Mouse (Mus musculus) midbrain, embryonic 16.5 days (tissue): Measurements from ENCODE around the gene B3gnt3. TPM values are rescaled to one million over a fixed set of nuclear protein-coding genes. Genes with fewer than 3 reads are reported as not detected.

Experiments
- ATAC-seq: fragments of 200-750 bp; cut with Nextera tagmentation; 2 replicates; pipeline ENCODE4 v1.8.0; 2017; ENCODE audit warnings: moderate TSS enrichment
- H3K27ac ChIP-seq: fragments of 300-500 bp; sonication (generic); 2 replicates; pipeline ENCODE4 v1.5.1; 2014; ENCODE audit warnings: mild to moderate bottlenecking, low read length, mixed read lengths
- H3K27me3 ChIP-seq: fragments of 300-500 bp; sonication (generic); 2 replicates; pipeline ENCODE4 v1.6.1; 2014; ENCODE audit warnings: low read depth, low read length, mixed read lengths; ENCODE audit not compliant: control insufficient read depth, insufficient read depth
- H3K36me3 ChIP-seq: fragments of 300-500 bp; sonication (generic); 2 replicates; pipeline ENCODE4 v1.6.1; 2014; ENCODE audit warnings: mild to moderate bottlenecking, low read length, moderate library complexity, mixed read lengths; ENCODE audit not compliant: control insufficient read depth, insufficient read depth
- H3K4me1 ChIP-seq: fragments of 300-500 bp; sonication (generic); 2 replicates; pipeline ENCODE4 v1.6.1; 2014; ENCODE audit warnings: mild to moderate bottlenecking, low read length, mixed read lengths; ENCODE audit not compliant: control insufficient read depth, insufficient read depth
- H3K4me2 ChIP-seq: fragments of 300-500 bp; sonication (generic); 2 replicates; pipeline ENCODE4 v1.6.1; 2014; ENCODE audit warnings: mild to moderate bottlenecking, low read length, mixed read lengths
- H3K4me3 ChIP-seq: fragments of 300-500 bp; sonication (generic); 2 replicates; pipeline ENCODE4 v1.5.1; 2014; ENCODE audit warnings: low read depth, mild to moderate bottlenecking, low read length, moderate library complexity, mixed read lengths
- H3K9ac ChIP-seq: fragments of 300-500 bp; sonication (generic); 2 replicates; pipeline ENCODE4 v1.6.1; 2014; ENCODE audit warnings: low read depth, low read length, mixed read lengths
- H3K9me3 ChIP-seq: fragments of 300-500 bp; sonication (generic); replicated peaks from 2 replicates; pipeline ENCODE4 v1.6.1; 2014; ENCODE audit warnings: mild to moderate bottlenecking, low read length, mixed read lengths; ENCODE audit not compliant: control insufficient read depth, poor library complexity, severe bottlenecking
- WGBS: fragments of 180-500 bp; shearing (Covaris S2); extraction: QIAGEN DNeasy Blood & Tissue Kit; methylation state at CpG from one replicate; pipeline ENCODE4 v1.1.7; 2014; 5-methylcytosine and 5-hydroxymethylcytosine counted together
- polyA plus RNA-seq: library from polyadenylated mRNA; unstranded; fragments of >200 nt; fragmentation: Nextera tagmentation; extraction: Ambion mirVana; gene quantifications from 2 replicates; pipeline ENCODE4 v1.2.1, GENCODE M21; 2015

The B3gnt3 gene
- polyA plus RNA-seq, 1 experiment from 2014 or later = 0.20 TPM

- H3K9me3 ChIP-seq = no peaks in the 10 kb centered on the region
- no peak overlapping the region for H3K9ac ChIP-seq
- no peak overlapping the region for H3K27ac ChIP-seq
- no peak overlapping the region for H3K4me2 ChIP-seq
- H3K36me3 ChIP-seq = no peaks in the 10 kb centered on the region
- ATAC-seq = no peak
- no peak overlapping the region for H3K4me3 ChIP-seq
- WGBS = 49% methylated on average over 3 of the region's 3 CpGs
- H3K4me1 ChIP-seq = peaks cover 6% of the 10 kb centered on the region; the same call in 1 of the 2 replicates
- no peaks in the 10 kb centered on the region for H3K27me3 ChIP-seq
Measured at GRCm38 (mm10) chr8:71731652-71732230, 30.2 kb upstream of the B3gnt3 start.

- Histone ChIP-seq H3K27ac (peak overlapping the region; percentile 83), H3K4me2 (peak overlapping the region; percentile 85), H3K4me1 (peaks cover 15% of the 10 kb centered on the region), H3K36me3 (no peaks in the 10 kb centered on the region), H3K9me3 (no peaks in the 10 kb centered on the region), H3K27me3 (no peaks in the 10 kb centered on the region), H3K4me3 (peak overlapping the region; percentile 43), H3K9ac (peak overlapping the region; percentile 67)
- WGBS = 2% methylated on average over 15 of the region's 16 CpGs
- peak; percentile 34 for ATAC-seq
Measured at GRCm38 (mm10) chr8:71728826-71729620, 27.4 kb upstream of the B3gnt3 start.

- WGBS = 5% methylated on average over 21 of the region's 21 CpGs
Measured at GRCm38 (mm10) chr8:71728240-71728785, 26.7 kb upstream of the B3gnt3 start.

GRCm38 (mm10) chr8:71725122-71725924 lies 23.7 kb upstream of the B3gnt3 start, which contains the start of gene Fcho1:
Gene Fcho1 (minus strand): TSS chr8:71725716.
- 0% methylated on average over 50 of the region's 54 CpGs for WGBS
- H3K4me3 ChIP-seq = peak within 1 kb of the TSS; percentile 88
- H3K4me1 ChIP-seq = peaks cover 39% of the 10 kb centered on the region
- no peaks in the 10 kb centered on the region for H3K27me3 ChIP-seq
- H3K4me2 ChIP-seq = peak within 1 kb of the TSS; percentile 67
- H3K9ac ChIP-seq = peak within 1 kb of the TSS; percentile 99
- no peaks in the 10 kb centered on the region for H3K9me3 ChIP-seq
- peak; percentile 80 for ATAC-seq
- H3K27ac ChIP-seq = peak within 1 kb of the TSS; percentile 83
- H3K36me3 ChIP-seq = no peaks in the 10 kb centered on the region

More at GRCm38 (mm10) chr8:71728240-71728785, 26.7 kb upstream of the B3gnt3 start:
- Histone ChIP-seq H3K27me3 (no peaks in the 10 kb centered on the region), H3K9me3 (no peaks in the 10 kb centered on the region), H3K9ac (peak overlapping the region; percentile 67), H3K4me1 (peaks cover 18% of the 10 kb centered on the region), H3K4me2 (peak overlapping the region; percentile 85), H3K27ac (peak overlapping the region; percentile 83), H3K36me3 (no peaks in the 10 kb centered on the region), H3K4me3 (peak overlapping the region; percentile 43)
- peak; percentile 56 for ATAC-seq

GRCm38 (mm10) chr8:71724389-71724788 lies 22.8 kb upstream of the B3gnt3 start:
- H3K9ac ChIP-seq = peak overlapping the region; percentile 99; the same call in 1 of the 2 replicates
- peaks cover 48% of the 10 kb centered on the region for H3K4me1 ChIP-seq
- H3K27ac ChIP-seq = no peak overlapping the region
- 73% methylated on average over 4 of the region's 4 CpGs for WGBS
- no peaks in the 10 kb centered on the region for H3K36me3 ChIP-seq
- no peaks in the 10 kb centered on the region for H3K9me3 ChIP-seq
- peak overlapping the region; percentile 88 for H3K4me3 ChIP-seq
- no peak for ATAC-seq
- no peaks in the 10 kb centered on the region for H3K27me3 ChIP-seq
- H3K4me2 ChIP-seq = peak overlapping the region; percentile 67

GRCm38 (mm10) chr8:71723047-71723551 lies 21.5 kb upstream of the B3gnt3 start:
- no peak overlapping the region for H3K27ac ChIP-seq
- no peak for ATAC-seq
- H3K27me3 ChIP-seq = no peaks in the 10 kb centered on the region
- no peaks in the 10 kb centered on the region for H3K36me3 ChIP-seq
- no peak overlapping the region for H3K4me2 ChIP-seq
- peaks cover 58% of the 10 kb centered on the region for H3K4me1 ChIP-seq
- H3K9ac ChIP-seq = no peak overlapping the region
- 67% methylated on average over 14 of the region's 14 CpGs for WGBS
- no peak overlapping the region for H3K4me3 ChIP-seq
- H3K9me3 ChIP-seq = no peaks in the 10 kb centered on the region

- Histone ChIP-seq H3K4me2 (peak overlapping the region; percentile 42), H3K4me1 (peaks cover 54% of the 10 kb centered on the region), H3K27me3 (no peaks in the 10 kb centered on the region), H3K9ac (peak overlapping the region; percentile 45), H3K27ac (peak overlapping the region; percentile 86), H3K9me3 (no peaks in the 10 kb centered on the region), H3K36me3 (peaks cover 7% of the 10 kb centered on the region; the same call in 1 of the 2 replicates), H3K4me3 (0 out of 2 replicates have a peak overlapping the region, but pooled peaks have one; percentile 0)
- WGBS = 20% methylated on average over 7 of the region's 7 CpGs
- ATAC-seq = peak; percentile 75
Measured at GRCm38 (mm10) chr8:71719928-71720457, 18.4 kb upstream of the B3gnt3 start.

GRCm38 (mm10) chr8:71719218-71719617 lies 17.6 kb upstream of the B3gnt3 start:
- Histone ChIP-seq H3K36me3 (peaks cover 7% of the 10 kb centered on the region; the same call in 1 of the 2 replicates), H3K27ac (peak overlapping the region; percentile 86), H3K9me3 (no peaks in the 10 kb centered on the region), H3K4me3 (no peak overlapping the region), H3K4me1 (peaks cover 51% of the 10 kb centered on the region), H3K9ac (peak overlapping the region; percentile 13; the same call in 1 of the 2 replicates), H3K27me3 (no peaks in the 10 kb centered on the region), H3K4me2 (peak overlapping the region; percentile 42; the same call in 1 of the 2 replicates)
- whole genome bisulfite sequencing = 28% methylated on average over 4 of the region's 4 CpGs
- peak; percentile 16 for ATAC-seq
